Mouse (Mus musculus): ENCODE results near the gene Rab37. TPM values are rescaled to one million over a fixed set of nuclear protein-coding genes. Genes with fewer than 3 reads are reported as not detected.

Rab37 gene
- total and polyA plus RNA-seq, 3 experiments = 0.31 to 1.3 (median 0.32) TPM

- 93% methylated on average over 4 of the region's 4 CpGs for WGBS
- intact Hi-C loops (cut with DNase I) = loop anchor here (5.0 kb wide), 1 partner anchor 37 kb away; no protein-coding TSS in a partner anchor
- Histone ChIP-seq H3K79me2 (replicated peaks; ENCODE audit: control insufficient read depth, insufficient read depth, low read length) (no peaks in the 10 kb centered on the region), H3K36me3 (ENCODE audit: control insufficient read depth, insufficient read depth, low read length) (no peaks in the 10 kb centered on the region), H3K9ac (ENCODE audit: low read depth, low read length) (no peak overlapping the region), H3K4me1 (ENCODE audit: control insufficient read depth, insufficient read depth, low read length) (no peaks in the 10 kb centered on the region), H3K4me3 (no peak overlapping the region), H3K27me3 (ENCODE audit: control insufficient read depth, insufficient read depth, low read length) (no peaks in the 10 kb centered on the region), H3K27ac (no peak overlapping the region)
- TF ChIP-seq CTCF (IDR thresholded peaks at IDR 0.05) (no peak), POLR2A (IDR thresholded peaks at IDR 0.05; ENCODE audit: insufficient read depth, low read depth, low read length) (no peak), EP300 (IDR thresholded peaks at IDR 0.05; ENCODE audit: insufficient read depth, low read depth, low read length) (no peak)
- no peak for DNase-seq
These were observed 109.3 kb downstream of the Rab37 start for GRCm38 (mm10) chr11:115200520-115200919.

- DNase-seq = peak; percentile 76 to 83
- no peaks in the 10 kb centered on the region for H3K36me3 ChIP-seq (ENCODE audit: control insufficient read depth, insufficient read depth, low read length)
- H3K27ac ChIP-seq = no peak overlapping the region
- no peak overlapping the region for H3K4me3 ChIP-seq
- no peaks in the 10 kb centered on the region for H3K27me3 ChIP-seq (ENCODE audit: control insufficient read depth, insufficient read depth, low read length)
- H3K9ac ChIP-seq (ENCODE audit: low read depth, low read length) = no peak overlapping the region
- 15% methylated on average over 12 of the region's 12 CpGs for WGBS
- no peak for TF ChIP-seq POLR2A (IDR thresholded peaks at IDR 0.05; ENCODE audit: insufficient read depth, low read depth, low read length)
- 0 out of 2 replicates have a peak, but pooled peaks have one; percentile 69 for TF ChIP-seq EP300 (IDR thresholded peaks at IDR 0.05; ENCODE audit: insufficient read depth, low read depth, low read length)
- no peaks in the 10 kb centered on the region for H3K79me2 ChIP-seq (replicated peaks; ENCODE audit: control insufficient read depth, insufficient read depth, low read length)
- intact Hi-C loops (cut with DNase I) = loop anchor here (1.0 to 5.0 kb wide), 3 partner anchors 35 to 152 kb away; no protein-coding TSS in a partner anchor
- no peaks in the 10 kb centered on the region for H3K4me1 ChIP-seq (ENCODE audit: control insufficient read depth, insufficient read depth, low read length)
These were observed 111.1 kb downstream of the Rab37 start for GRCm38 (mm10) chr11:115202316-115202715.

DNA sequence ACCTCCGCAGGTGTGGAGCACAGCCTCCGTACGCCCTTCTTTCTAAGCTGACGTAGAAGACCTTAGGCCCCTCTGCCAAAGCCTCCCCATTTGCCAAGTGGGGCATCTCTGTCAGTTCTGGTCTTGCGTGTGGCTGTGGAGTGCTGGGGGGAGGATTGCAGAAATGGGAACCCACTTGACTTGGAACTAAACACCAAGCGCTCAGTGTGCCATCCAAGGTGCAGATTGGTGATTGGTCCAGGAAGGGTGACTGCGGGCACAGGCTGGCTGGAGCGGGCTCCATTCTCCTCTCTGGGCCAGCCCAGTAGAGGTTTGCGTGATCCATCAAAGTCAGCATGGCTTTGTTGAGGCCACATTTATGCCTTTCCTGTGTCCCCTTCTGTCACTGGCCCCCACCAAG is 111.5 kb downstream of the Rab37 start:
- Histone ChIP-seq H3K4me1 (ENCODE audit: control insufficient read depth, insufficient read depth, low read length) (no peaks in the 10 kb centered on the region), H3K4me3 (no peak overlapping the region), H3K36me3 (ENCODE audit: control insufficient read depth, insufficient read depth, low read length) (no peaks in the 10 kb centered on the region), H3K27ac (no peak overlapping the region), H3K79me2 (replicated peaks; ENCODE audit: control insufficient read depth, insufficient read depth, low read length) (no peaks in the 10 kb centered on the region), H3K9ac (ENCODE audit: low read depth, low read length) (no peak overlapping the region), H3K27me3 (ENCODE audit: control insufficient read depth, insufficient read depth, low read length) (no peaks in the 10 kb centered on the region)
- intact Hi-C loops (cut with DNase I) = loop anchor here (1.0 to 5.0 kb wide), 3 partner anchors 35 to 152 kb away; no protein-coding TSS in a partner anchor
- WGBS = 94% methylated on average over 9 of the region's 9 CpGs
- DNase-seq = no peak
- TF ChIP-seq CTCF (IDR thresholded peaks at IDR 0.05) (no peak), EP300 (IDR thresholded peaks at IDR 0.05; ENCODE audit: insufficient read depth, low read depth, low read length) (no peak), POLR2A (IDR thresholded peaks at IDR 0.05; ENCODE audit: insufficient read depth, low read depth, low read length) (no peak)

GRCm38 (mm10) chr11:115208126-115208525 is 116.9 kb downstream of the Rab37 start:
- Histone ChIP-seq H3K79me2 (replicated peaks; ENCODE audit: control insufficient read depth, insufficient read depth, low read length) (no peaks in the 10 kb centered on the region), H3K27me3 (ENCODE audit: control insufficient read depth, insufficient read depth, low read length) (no peaks in the 10 kb centered on the region), H3K4me3 (no peak overlapping the region), H3K4me1 (ENCODE audit: control insufficient read depth, insufficient read depth, low read length) (peaks cover 1% of the 10 kb centered on the region; the same call in 1 of the 2 replicates), H3K9ac (ENCODE audit: low read depth, low read length) (no peak overlapping the region), H3K27ac (no peak overlapping the region), H3K36me3 (ENCODE audit: control insufficient read depth, insufficient read depth, low read length) (no peaks in the 10 kb centered on the region)
- intact Hi-C loops (cut with DNase I) = no loop called here
- DNase-seq = no peak
- 92% methylated on average over 12 of the region's 12 CpGs for WGBS
- TF ChIP-seq EP300 (IDR thresholded peaks at IDR 0.05; ENCODE audit: insufficient read depth, low read depth, low read length) (no peak), CTCF (IDR thresholded peaks at IDR 0.05) (no peak), POLR2A (IDR thresholded peaks at IDR 0.05; ENCODE audit: insufficient read depth, low read depth, low read length) (no peak)

DNA sequence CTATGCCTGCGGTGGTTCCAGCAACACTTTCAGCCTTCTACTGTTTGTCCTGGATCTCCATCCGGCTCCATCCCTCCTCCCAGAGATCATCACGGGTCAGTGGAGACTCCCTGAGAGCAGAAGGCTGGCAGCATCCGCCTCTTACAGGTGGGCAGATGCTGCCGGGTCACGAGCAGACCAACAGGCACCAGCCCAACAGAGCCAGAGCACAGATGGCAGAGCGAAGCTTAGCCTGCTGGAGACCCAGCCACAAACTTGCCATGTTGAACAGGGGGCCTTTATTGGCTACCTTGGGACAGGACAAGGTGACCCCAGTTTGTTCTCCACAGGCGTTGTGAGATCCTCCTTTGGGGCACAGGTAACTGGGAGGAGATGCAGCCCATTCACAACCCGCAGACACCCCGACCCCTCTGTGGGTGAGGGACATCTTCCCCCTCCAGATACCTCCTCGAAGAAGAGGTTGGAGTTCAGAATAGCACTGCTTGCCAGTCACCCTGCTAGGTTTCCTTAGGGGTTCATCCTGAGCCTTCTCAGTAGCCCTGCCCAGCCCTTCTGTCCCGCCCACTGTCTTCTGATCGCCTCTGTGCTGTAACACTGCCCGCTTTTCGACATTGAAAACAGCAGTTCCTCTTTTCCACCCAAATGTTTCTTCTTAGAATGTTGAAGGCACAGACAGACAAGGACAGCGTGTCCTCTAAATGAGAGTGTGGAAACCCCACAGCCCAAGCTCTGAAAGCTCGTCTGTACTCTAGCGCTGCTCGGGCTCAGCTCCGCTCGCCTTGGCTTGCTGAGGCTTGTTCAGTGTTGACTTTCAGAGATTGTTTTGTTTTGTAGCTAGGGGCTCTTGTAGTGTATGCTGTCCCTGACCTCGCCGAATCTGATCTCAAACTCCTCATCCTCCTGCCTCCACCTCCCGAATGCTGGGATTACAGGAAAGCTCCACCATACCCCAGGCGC is 117.8 kb downstream of the Rab37 start:
- intact Hi-C loops (cut with DNase I) = no loop called here
- Histone ChIP-seq H3K27me3 (ENCODE audit: control insufficient read depth, insufficient read depth, low read length) (no peaks in the 10 kb centered on the region), H3K4me1 (ENCODE audit: control insufficient read depth, insufficient read depth, low read length) (peaks cover 1% of the 10 kb centered on the region; the same call in 1 of the 2 replicates), H3K27ac (no peak overlapping the region), H3K36me3 (ENCODE audit: control insufficient read depth, insufficient read depth, low read length) (no peaks in the 10 kb centered on the region), H3K9ac (ENCODE audit: low read depth, low read length) (no peak overlapping the region), H3K79me2 (replicated peaks; ENCODE audit: control insufficient read depth, insufficient read depth, low read length) (no peaks in the 10 kb centered on the region), H3K4me3 (no peak overlapping the region)
- 90% methylated on average over 25 of the region's 25 CpGs for WGBS
- no peak for DNase-seq
- no peak for TF ChIP-seq EP300 (IDR thresholded peaks at IDR 0.05; ENCODE audit: insufficient read depth, low read depth, low read length)

DNA sequence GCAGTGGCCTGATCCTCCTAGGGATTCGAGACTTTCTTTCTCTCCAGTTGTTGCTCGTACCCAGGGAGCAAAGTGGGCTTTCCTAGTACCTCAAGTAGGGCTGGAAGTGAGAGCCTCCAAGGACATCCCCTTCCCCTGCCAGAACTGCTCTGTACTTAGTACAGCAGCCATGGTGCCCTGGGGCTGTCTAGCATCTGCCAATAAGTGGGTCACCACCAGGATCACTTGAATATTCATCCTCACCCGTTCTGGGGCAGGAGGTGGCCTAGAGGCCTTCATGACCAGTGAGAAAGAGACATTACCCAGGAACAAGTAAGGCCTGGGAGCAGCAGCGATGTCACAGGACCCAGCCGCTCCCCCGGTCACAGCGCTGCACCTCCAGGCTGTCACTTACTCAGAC is 118.7 kb downstream of the Rab37 start:
- Histone ChIP-seq H3K27ac (no peak overlapping the region), H3K4me3 (no peak overlapping the region), H3K27me3 (ENCODE audit: control insufficient read depth, insufficient read depth, low read length) (no peaks in the 10 kb centered on the region), H3K79me2 (replicated peaks; ENCODE audit: control insufficient read depth, insufficient read depth, low read length) (no peaks in the 10 kb centered on the region), H3K9ac (ENCODE audit: low read depth, low read length) (no peak overlapping the region), H3K36me3 (ENCODE audit: control insufficient read depth, insufficient read depth, low read length) (no peaks in the 10 kb centered on the region), H3K4me1 (ENCODE audit: control insufficient read depth, insufficient read depth, low read length) (peaks cover 1% of the 10 kb centered on the region; the same call in 1 of the 2 replicates)
- intact Hi-C loops (cut with DNase I) = no loop called here
- TF ChIP-seq EP300 (IDR thresholded peaks at IDR 0.05; ENCODE audit: insufficient read depth, low read depth, low read length) (no peak), POLR2A (IDR thresholded peaks at IDR 0.05; ENCODE audit: insufficient read depth, low read depth, low read length) (no peak), CTCF (IDR thresholded peaks at IDR 0.05) (no peak)
- 87% methylated on average over 7 of the region's 7 CpGs for WGBS
- DNase-seq = no peak

Other genes with a start within 250 kb of the Rab37 start
- 1 to 10 TPM; 6.3 to 7.9 TPM for gene Gprc5c, start 240.3 kb upstream of the Rab37 start, total RNA-seq (2021)
- 11.6 and 11.9 TPM in 2 replicates for gene Gprc5c, start 240.3 kb upstream of the Rab37 start, polyA plus RNA-seq (2012; rRNA removed)
- under 1 TPM; 0.77 to 0.89 TPM for gene Cd300a, start 201.4 kb upstream of the Rab37 start, total RNA-seq (2021)
- gene Cd300a, start 201.4 kb upstream of the Rab37 start, polyA plus RNA-seq (2012; rRNA removed) = 1.1 TPM in 2 replicates
- gene Cd300lb, start 157.0 kb upstream of the Rab37 start, total RNA-seq (2021) = under 1 TPM; 0.70 to 0.75 TPM
- 0.61 and 0.70 TPM in 2 replicates for gene Cd300lb, start 157.0 kb upstream of the Rab37 start, polyA plus RNA-seq (2012; rRNA removed)
- not detected for gene Cd300c, start 122.3 kb upstream of the Rab37 start, total RNA-seq (2021)
- gene Cd300c, start 122.3 kb upstream of the Rab37 start, polyA plus RNA-seq (2012; rRNA removed) = not detected in 2 replicates
- gene Cd300ld, start 101.5 kb upstream of the Rab37 start, total RNA-seq (2021) = 1 to 10 TPM; 1.7 to 1.8 TPM
- 3.0 and 5.1 TPM in 2 replicates for gene Cd300ld, start 101.5 kb upstream of the Rab37 start, polyA plus RNA-seq (2012; rRNA removed)
- 1 to 10 TPM; 1.5 to 2.1 TPM for gene Cd300c2, start 89.6 kb upstream of the Rab37 start, total RNA-seq (2021)
- gene Cd300c2, start 89.6 kb upstream of the Rab37 start, polyA plus RNA-seq (2012; rRNA removed) = 2.0 and 2.2 TPM in 2 replicates
- gene Cd300ld2, start 75.2 kb upstream of the Rab37 start, total RNA-seq (2021) = not detected
- 0.37 TPM in 1 of 2 replicates, not detected in the other for gene Cd300ld2, start 75.2 kb upstream of the Rab37 start, polyA plus RNA-seq (2012; rRNA removed)
- gene Cd300ld4, start 64.4 kb upstream of the Rab37 start, total RNA-seq (2021) = 1 to 10 TPM in 1 of 2 experiments, under 1 TPM in 1; 0.52 to 1.1 TPM
- gene Cd300ld4, start 64.4 kb upstream of the Rab37 start, polyA plus RNA-seq (2012; rRNA removed) = 0.47 and 3.9 TPM in 2 replicates
- gene Cd300ld5, start 53.7 kb upstream of the Rab37 start, total RNA-seq (2021) = 1 to 10 TPM; 2.7 to 9.1 TPM
- gene Cd300ld5, start 53.7 kb upstream of the Rab37 start, polyA plus RNA-seq (2012; rRNA removed) = 3.0 TPM in 1 of 2 replicates, not detected in the other
- 1 to 10 TPM; 5.8 to 8.6 TPM for gene Cd300ld3, start 43.0 kb upstream of the Rab37 start, total RNA-seq (2021)
- gene Cd300ld3, start 43.0 kb upstream of the Rab37 start, polyA plus RNA-seq (2012; rRNA removed) = 11.4 and 22.1 TPM in 2 replicates
- gene Cd300e, start 29.3 kb upstream of the Rab37 start, total RNA-seq (2021) = under 1 TPM; 0.45 to 0.50 TPM
- 0.18 and 0.47 TPM in 2 replicates for gene Cd300e, start 29.3 kb upstream of the Rab37 start, polyA plus RNA-seq (2012; rRNA removed)
- under 1 TPM; 0.11 to 0.60 TPM for gene Cd300lf, start 42.6 kb downstream of the Rab37 start, total RNA-seq (2021)
- gene Cd300lf, start 42.6 kb downstream of the Rab37 start, polyA plus RNA-seq (2012; rRNA removed) = 0.38 and 1.00 TPM in 2 replicates
- gene Slc9a3r1, start 71.9 kb downstream of the Rab37 start, total RNA-seq (2021) = 10 to 100 TPM in 1 of 2 experiments, 1 to 10 TPM in 1; 8.1 to 10.1 TPM
- 8.9 and 9.7 TPM in 2 replicates for gene Slc9a3r1, start 71.9 kb downstream of the Rab37 start, polyA plus RNA-seq (2012; rRNA removed)
- 10 to 100 TPM in 1 of 2 experiments, 1 to 10 TPM in 1; 8.8 to 11.6 TPM for gene Tmem104, start 96.1 kb downstream of the Rab37 start, total RNA-seq (2021)
- gene Tmem104, start 96.1 kb downstream of the Rab37 start, polyA plus RNA-seq (2012; rRNA removed) = 8.6 and 9.9 TPM in 2 replicates
- gene Nat9, start 96.4 kb downstream of the Rab37 start, total RNA-seq (2021) = 10 to 100 TPM; 18.5 to 23.6 TPM
- gene Nat9, start 96.4 kb downstream of the Rab37 start, polyA plus RNA-seq (2012; rRNA removed) = 20.2 and 31.5 TPM in 2 replicates
- gene Grin2c, start 175.8 kb downstream of the Rab37 start, total RNA-seq (2021) = under 1 TPM; 0.25 to 0.26 TPM
- 1.6 and 2.0 TPM in 2 replicates for gene Grin2c, start 175.8 kb downstream of the Rab37 start, polyA plus RNA-seq (2012; rRNA removed)
- gene Fdxr, start 185.6 kb downstream of the Rab37 start, total RNA-seq (2021) = 1 to 10 TPM; 7.1 to 8.8 TPM
- gene Fdxr, start 185.6 kb downstream of the Rab37 start, polyA plus RNA-seq (2012; rRNA removed) = 8.4 and 8.7 TPM in 2 replicates
- 1 to 10 TPM; 1.6 to 1.8 TPM for gene Fads6, start 206.2 kb downstream of the Rab37 start, total RNA-seq (2021)
- 1.9 and 2.0 TPM in 2 replicates for gene Fads6, start 206.2 kb downstream of the Rab37 start, polyA plus RNA-seq (2012; rRNA removed)
- not detected for gene Otop2, start 215.7 kb downstream of the Rab37 start, total RNA-seq (2021)
- gene Otop2, start 215.7 kb downstream of the Rab37 start, polyA plus RNA-seq (2012; rRNA removed) = not detected in 2 replicates
- gene Ush1g, start 230.6 kb downstream of the Rab37 start, total RNA-seq (2021) = under 1 TPM in 1 of 2 experiments, not detected in 1; 0.07 TPM
- 0.10 and 0.18 TPM in 2 replicates for gene Ush1g, start 230.6 kb downstream of the Rab37 start, polyA plus RNA-seq (2012; rRNA removed)
- gene Otop3, start 243.3 kb downstream of the Rab37 start, total RNA-seq (2021) = not detected
- gene Otop3, start 243.3 kb downstream of the Rab37 start, polyA plus RNA-seq (2012; rRNA removed) = not detected in 2 replicates

Measured in heart, adult 2 months (tissue).